Mouse (Mus musculus): ENCODE results near the gene Vwa5b2. TPM values are rescaled to one million over a fixed set of nuclear protein-coding genes. Genes with fewer than 3 reads are reported as not detected.

Vwa5b2 gene
- polyA plus RNA-seq (2017; shearing (Covaris generic)) = 0.29 TPM

GRCm38 (mm10) chr16:20589366-20589938, at the start of gene Vwa5b2:
TSS of gene Vwa5b2 (plus strand) at chr16:20589471.

GRCm38 (mm10) chr16:20548096-20548948, 40.9 kb upstream of the Vwa5b2 start, which contains the start of gene Abcf3:
TSS of gene Abcf3 (plus strand) at chr16:20548577.

GRCm38 (mm10) chr16:20611357-20612227, 22.3 kb downstream of the Vwa5b2 start, which contains the start of the genes Eef1akmt4, Gm49333 and Alg3:
TSS of gene Eef1akmt4 (plus strand) at chr16:20611593.
TSS of gene Gm49333 (plus strand) at chr16:20611610.
TSS of gene Alg3 (minus strand) at chr16:20611735.

GRCm38 (mm10) chr16:20621191-20621990, 32.1 kb downstream of the Vwa5b2 start, which contains the start of gene Camk2n2:
TSS of gene Camk2n2 (minus strand) at chr16:20621287.

GRCm38 (mm10) chr16:20629731-20630634, 40.7 kb downstream of the Vwa5b2 start, which contains the start of gene Ece2:
TSS of gene Ece2 (plus strand) at chr16:20629828.

GRCm38 (mm10) chr16:20651076-20651946, 62.0 kb downstream of the Vwa5b2 start, which contains the start of gene Psmd2:
TSS of gene Psmd2 (plus strand) at chr16:20651652.

Other genes with a start within 250 kb of the Vwa5b2 start
- gene Abcc5, start 163.1 kb upstream of the Vwa5b2 start, polyA plus RNA-seq (2017; shearing (Covaris generic)) = 39.9 TPM
- 15.3 TPM for gene Eif2b5, start 90.7 kb upstream of the Vwa5b2 start, polyA plus RNA-seq (2017; shearing (Covaris generic))
- 5.9 TPM for gene Dvl3, start 72.5 kb upstream of the Vwa5b2 start, polyA plus RNA-seq (2017; shearing (Covaris generic))
- gene Ap2m1, start 54.0 kb upstream of the Vwa5b2 start, polyA plus RNA-seq (2017; shearing (Covaris generic)) = 486 TPM
- 121 TPM for gene Abcf3, start 40.9 kb upstream of the Vwa5b2 start, polyA plus RNA-seq (2017; shearing (Covaris generic))
- 27.3 TPM for gene Eef1akmt4, start 22.1 kb downstream of the Vwa5b2 start, polyA plus RNA-seq (2017; shearing (Covaris generic))
- gene Gm49333, start 22.1 kb downstream of the Vwa5b2 start, polyA plus RNA-seq (2017; shearing (Covaris generic)) = not detected
- gene Alg3, start 22.3 kb downstream of the Vwa5b2 start, polyA plus RNA-seq (2017; shearing (Covaris generic)) = 49.3 TPM
- gene Camk2n2, start 31.8 kb downstream of the Vwa5b2 start, polyA plus RNA-seq (2017; shearing (Covaris generic)) = not detected
- not detected for gene Ece2, start 40.4 kb downstream of the Vwa5b2 start, polyA plus RNA-seq (2017; shearing (Covaris generic))
- 280 TPM for gene Psmd2, start 62.2 kb downstream of the Vwa5b2 start, polyA plus RNA-seq (2017; shearing (Covaris generic))
- gene Eif4g1, start 78.8 kb downstream of the Vwa5b2 start, polyA plus RNA-seq (2017; shearing (Covaris generic)) = 141 TPM
- 2.4 TPM for gene Fam131a, start 103.8 kb downstream of the Vwa5b2 start, polyA plus RNA-seq (2017; shearing (Covaris generic))
- 86.1 TPM for gene Polr2h, start 128.2 kb downstream of the Vwa5b2 start, polyA plus RNA-seq (2017; shearing (Covaris generic))
- gene Clcn2, start 128.3 kb downstream of the Vwa5b2 start, polyA plus RNA-seq (2017; shearing (Covaris generic)) = 1.1 TPM
- gene Chrd, start 143.7 kb downstream of the Vwa5b2 start, polyA plus RNA-seq (2017; shearing (Covaris generic)) = not detected
- gene Thpo, start 145.0 kb downstream of the Vwa5b2 start, polyA plus RNA-seq (2017; shearing (Covaris generic)) = not detected